Mouse (Mus musculus) cerebellum, adult 9-10 months (tissue): ENCODE results near the gene Skida1.

Experiments
- DNase-seq: peaks from one replicate; pipeline ENCODE4 v3.0.0; 2022

Skida1 gene

DNA sequence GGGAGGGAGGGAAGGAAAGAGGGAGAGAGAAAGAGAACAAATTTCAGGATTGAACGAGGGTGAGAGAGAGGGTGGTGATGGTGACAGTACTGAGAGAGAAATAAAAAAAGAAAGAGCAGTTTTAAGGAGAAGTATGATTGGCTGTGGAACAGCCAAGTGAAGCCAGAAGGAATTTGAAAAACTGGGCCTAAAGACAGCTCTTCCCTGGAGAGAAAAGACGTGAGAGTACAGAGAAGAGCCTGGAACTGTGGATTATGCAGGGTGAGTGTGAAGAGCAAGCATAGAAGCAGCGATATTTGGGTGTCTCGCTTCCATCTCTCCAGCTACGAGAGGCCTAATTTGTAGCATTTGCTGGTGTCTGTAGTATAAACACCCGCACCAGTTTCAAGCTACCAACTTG lies 37.6 kb downstream of the Skida1 start:
- no peak for DNase-seq

DNA sequence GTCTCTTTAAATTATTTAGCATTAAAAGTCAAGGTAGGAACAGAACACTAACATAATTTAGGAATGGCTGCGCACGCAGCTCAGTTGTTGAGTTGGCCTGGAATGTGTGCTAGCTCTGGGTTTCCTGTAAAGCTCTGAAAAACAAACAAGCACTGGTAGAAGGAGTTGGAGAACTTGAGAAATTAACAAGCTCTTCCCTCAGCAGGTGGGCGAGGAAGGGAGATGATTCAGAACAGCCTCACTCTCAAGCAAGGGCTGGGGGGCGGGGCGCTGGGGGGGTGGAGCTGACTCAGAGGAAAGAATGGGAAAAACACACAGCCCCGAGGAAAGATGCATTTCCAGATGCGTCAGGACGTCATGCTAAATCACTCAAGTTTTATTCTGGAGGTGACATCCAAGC lies 43.7 kb downstream of the Skida1 start:
- no peak for DNase-seq

DNA sequence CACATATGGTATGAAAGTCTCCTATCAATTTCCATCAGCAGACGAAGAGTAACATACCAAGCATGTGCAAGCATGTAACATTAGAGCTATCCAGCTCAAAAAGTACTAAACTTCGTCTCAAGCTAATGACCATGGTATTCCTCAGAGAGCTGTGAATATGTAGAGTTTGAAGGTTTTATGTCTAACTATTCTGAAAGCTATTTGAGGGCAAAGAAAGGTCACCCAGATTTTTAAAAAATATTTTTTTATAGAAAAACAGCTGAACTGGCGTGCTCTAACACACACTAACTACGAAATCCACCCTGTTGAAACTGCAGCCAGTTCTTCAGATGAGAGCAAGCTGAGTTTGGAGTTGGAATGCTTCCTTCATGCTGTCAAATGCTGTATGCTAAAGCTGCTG lies 44.6 kb downstream of the Skida1 start:
- DNase-seq, result no peak

DNA sequence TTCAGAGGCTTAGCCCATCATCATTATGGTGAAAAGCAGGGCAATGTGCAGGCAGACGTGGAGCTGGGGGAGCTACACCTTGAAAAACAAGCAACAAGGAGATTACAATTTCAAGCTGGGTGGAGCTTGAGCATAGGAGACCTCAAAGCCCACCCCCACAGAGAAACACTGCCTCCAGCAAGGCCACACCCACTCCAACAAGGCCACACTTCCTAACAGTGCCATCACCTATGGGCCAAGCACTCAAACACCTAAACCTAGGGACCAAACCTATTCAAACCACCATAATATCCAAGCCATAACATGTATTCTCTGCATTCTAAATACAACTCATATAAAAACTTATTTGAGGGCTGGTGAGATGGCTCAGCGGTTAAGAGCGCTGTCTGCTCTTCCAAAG lies 46.5 kb downstream of the Skida1 start:
- DNase-seq, result no peak

DNA sequence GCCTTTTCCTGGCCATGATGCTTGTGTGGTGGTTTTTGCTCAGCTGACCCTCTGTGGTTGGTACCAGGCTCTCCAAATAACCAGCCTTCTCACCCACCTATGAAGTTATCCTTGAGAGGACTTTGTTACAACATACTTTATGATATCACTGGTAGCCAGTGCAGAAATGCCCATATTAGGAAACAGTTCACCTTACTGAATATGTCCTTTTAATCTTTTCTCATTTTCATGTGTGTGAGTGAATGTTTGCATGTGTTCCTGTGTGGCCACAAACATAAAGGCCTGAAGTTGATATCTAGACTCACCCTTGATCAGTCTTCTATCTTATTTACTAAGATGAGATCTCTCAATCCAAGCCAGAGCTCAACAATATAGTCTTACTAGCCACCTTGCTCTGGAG lies 52.0 kb downstream of the Skida1 start, which contains the start of gene H2al2a:
TSS of gene H2al2a (minus strand) at position 101 of the 400 bp plus-strand sequence.
- no peak for DNase-seq
